Mouse (Mus musculus): Measurements from ENCODE around the gene Itgb3bp.

The Itgb3bp gene

GRCm38 (mm10) chr4:99931807-99932206 lies 2.2 kb upstream of the Itgb3bp start:
- no peak for DNase-seq (ENCODE audit: low spot score)

GRCm38 (mm10) chr4:99931240-99931580 lies 1.6 kb upstream of the Itgb3bp start:
- DNase-seq (ENCODE audit: low spot score): no peak

- DNase-seq (ENCODE audit: low spot score): no peak
Measured at GRCm38 (mm10) chr4:99930518-99931239, 1.1 kb upstream of the Itgb3bp start.

GRCm38 (mm10) chr4:99929149-99929612 lies 432 bp downstream of the Itgb3bp start, which contains the start of gene Pgm1:
Pgm1 (plus strand) TSS chr4:99929414.
- DNase-seq (ENCODE audit: low spot score): peak; percentile 44

- no peak for DNase-seq (ENCODE audit: low spot score)
Measured at GRCm38 (mm10) chr4:99928521-99928920, 1.1 kb downstream of the Itgb3bp start.

- DNase-seq (ENCODE audit: low spot score): no peak
Measured at GRCm38 (mm10) chr4:99926380-99926779, 3.2 kb downstream of the Itgb3bp start.

GRCm38 (mm10) chr4:99913894-99914451 lies 15.6 kb downstream of the Itgb3bp start:
- DNase-seq (ENCODE audit: low spot score): no peak

GRCm38 (mm10) chr4:99882405-99882804 lies 47.2 kb downstream of the Itgb3bp start:
- no peak for DNase-seq (ENCODE audit: low spot score)

- no peak for DNase-seq (ENCODE audit: low spot score)
Measured at GRCm38 (mm10) chr4:99881882-99882281, 47.7 kb downstream of the Itgb3bp start.

- peak; percentile 77 for DNase-seq (ENCODE audit: low spot score)
Measured at GRCm38 (mm10) chr4:99829094-99830073, 100.2 kb downstream of the Itgb3bp start, which contains the start of gene Efcab7. Efcab7 (plus strand) TSS chr4:99829198.

GRCm38 (mm10) chr4:99828739-99829093 lies 100.9 kb downstream of the Itgb3bp start:
- no peak for DNase-seq (ENCODE audit: low spot score)

- DNase-seq (ENCODE audit: low spot score): no peak
Measured at GRCm38 (mm10) chr4:99828337-99828736, 101.3 kb downstream of the Itgb3bp start.

- no peak for DNase-seq (ENCODE audit: low spot score)
Measured at GRCm38 (mm10) chr4:99816697-99817460, 112.7 kb downstream of the Itgb3bp start.

- no peak for DNase-seq (ENCODE audit: low spot score)
Measured at GRCm38 (mm10) chr4:99792365-99792764, 137.2 kb downstream of the Itgb3bp start.

- DNase-seq (ENCODE audit: low spot score): no peak
Measured at GRCm38 (mm10) chr4:99773041-99773440, 156.6 kb downstream of the Itgb3bp start.

GRCm38 (mm10) chr4:99770555-99770954 lies 159.1 kb downstream of the Itgb3bp start:
- no peak for DNase-seq (ENCODE audit: low spot score)

- no peak for DNase-seq (ENCODE audit: low spot score)
Measured at GRCm38 (mm10) chr4:99766753-99767152, 162.9 kb downstream of the Itgb3bp start.

GRCm38 (mm10) chr4:99766303-99766702 lies 163.3 kb downstream of the Itgb3bp start:
- no peak for DNase-seq (ENCODE audit: low spot score)

GRCm38 (mm10) chr4:99752426-99752825 lies 177.2 kb downstream of the Itgb3bp start:
- no peak for DNase-seq (ENCODE audit: low spot score)

- DNase-seq (ENCODE audit: low spot score): no peak
Measured at GRCm38 (mm10) chr4:99739836-99740235, 189.8 kb downstream of the Itgb3bp start.

GRCm38 (mm10) chr4:99725914-99726451 lies 203.6 kb downstream of the Itgb3bp start:
- DNase-seq (ENCODE audit: low spot score): no peak
